13 mouse cellular contexts compared by ENCODE assay signal in genomic region chr10:96266100-96266735, GRCm38 (mm10).
DNase-seq lines count a peak whose midpoint lies in the region; ATAC-seq and TF ChIP-seq lines count a peak whose summit lies in the region.
"Had no signal": no experiment of that assay in that cellular context is flagged by ENCODE, and none has a peak within 500 bp of the region (broad histone marks: within the 10 kb centered on the region; RNA-seq: fewer than 3 reads in every experiment).

No protein-coding gene starts in this region.

- no peaks in the 10 kb centered on the region for H3K79me2 ChIP-seq in heart, adult 2 months (replicated peaks; ENCODE audit: control insufficient read depth, insufficient read depth, low read length)
- no peaks in the 10 kb centered on the region for H3K79me2 ChIP-seq in C2C12 (ENCODE audit: control insufficient read depth, insufficient read depth)

- H3K4me1 ChIP-seq in heart, embryonic 13.5 days: peaks cover 27% of the 10 kb centered on the region
- no peaks in the 10 kb centered on the region; the same call in 1 of the 2 replicates for H3K4me1 ChIP-seq in heart, adult 2 months (ENCODE audit: control insufficient read depth, insufficient read depth, low read length)
- peaks cover 30% of the 10 kb centered on the region for H3K4me1 ChIP-seq in embryonic facial prominence, embryonic 10.5 days
- H3K4me1 ChIP-seq: liver, embryonic 15.5 days had no signal

- no peak overlapping the region for H3K4me2 ChIP-seq in heart, embryonic 13.5 days
- H3K4me2 ChIP-seq: heart, embryonic 12.5 days; hindbrain, embryonic 14.5 days; liver, embryonic 15.5 days had no signal

- 62% methylated on average over 9 of the region's 9 CpGs for WGBS in heart, embryonic 13.5 days
- WGBS in heart, adult 2 months: 83% methylated on average over 9 of the region's 9 CpGs
- 73% methylated on average over 9 of the region's 9 CpGs for WGBS in embryonic facial prominence, embryonic 10.5 days

- H3K9me3 ChIP-seq in heart, embryonic 13.5 days: no peaks in the 10 kb centered on the region
- H3K9me3 ChIP-seq in embryonic facial prominence, embryonic 10.5 days: no peaks in the 10 kb centered on the region
- H3K9me3 ChIP-seq: heart, embryonic 12.5 days; liver, embryonic 15.5 days had no signal

- 0 out of 2 replicates have a peak overlapping the region, but pooled peaks have one; percentile 1 for H3K27ac ChIP-seq in heart, embryonic 13.5 days (replicated peaks)
- no peak overlapping the region for H3K27ac ChIP-seq in heart, adult 2 months
- H3K27ac ChIP-seq in embryonic facial prominence, embryonic 10.5 days (replicated peaks): peak overlapping the region; percentile 24; the same call in 1 of the 2 replicates
- no peak overlapping the region for H3K27ac ChIP-seq in left cerebral cortex, adult 2 months
- H3K27ac ChIP-seq: hindbrain, embryonic 14.5 days; liver, embryonic 15.5 days had no signal

- no peaks in the 10 kb centered on the region for H3K27me3 ChIP-seq in heart, embryonic 13.5 days (replicated peaks)
- no peaks in the 10 kb centered on the region for H3K27me3 ChIP-seq in heart, adult 2 months (ENCODE audit: control insufficient read depth, insufficient read depth, low read length)
- H3K27me3 ChIP-seq in C2C12 (ENCODE audit: control insufficient read depth, insufficient read depth, insufficient read length): no peaks in the 10 kb centered on the region
- H3K27me3 ChIP-seq in embryonic facial prominence, embryonic 10.5 days (replicated peaks; ENCODE audit: low read depth, poor library complexity, severe bottlenecking): no peaks in the 10 kb centered on the region
- H3K27me3 ChIP-seq: heart, embryonic 12.5 days; liver, embryonic 15.5 days had no signal

- intact Hi-C loops in heart, adult 2 months (cut with DNase I): no loop called here
- intact Hi-C loops in left cerebral cortex, postnatal 36 days (cut with DNase I): no loop called here
- intact Hi-C loops in left cerebral cortex, adult 2 months (cut with DNase I): no loop called here

- TF ChIP-seq POLR2A in heart, adult 2 months (IDR thresholded peaks at IDR 0.05; ENCODE audit: insufficient read depth, low read depth, low read length): no peak

- TF ChIP-seq CTCF in heart, adult 2 months (IDR thresholded peaks at IDR 0.05): no peak
- no peak for TF ChIP-seq CTCF in C2C12 (IDR thresholded peaks at IDR 0.05; ENCODE audit: control insufficient read depth, insufficient read depth, insufficient read length)
- TF ChIP-seq CTCF in left cerebral cortex, adult 2 months (IDR thresholded peaks at IDR 0.05): no peak

- TF ChIP-seq EP300 in heart, adult 2 months (IDR thresholded peaks at IDR 0.05; ENCODE audit: insufficient read depth, low read depth, low read length): no peak

- no peak overlapping the region for H3ac ChIP-seq in C2C12 (ENCODE audit: control insufficient read depth, insufficient read length, low read depth)

- no peak overlapping the region for H3K4me3 ChIP-seq in heart, embryonic 13.5 days
- no peak overlapping the region for H3K4me3 ChIP-seq in heart, adult 2 months
- no peak overlapping the region for H3K4me3 ChIP-seq in C2C12 (ENCODE audit: insufficient read depth, poor library complexity, severe bottlenecking)
- H3K4me3 ChIP-seq in embryonic facial prominence, embryonic 10.5 days: no peak overlapping the region
- no peak overlapping the region for H3K4me3 ChIP-seq in left cerebral cortex, adult 2 months
- H3K4me3 ChIP-seq: heart, embryonic 12.5 days; liver, embryonic 15.5 days had no signal

- no peak for DNase-seq in heart, adult 2 months
- DNase-seq in embryonic facial prominence, embryonic 10.5 days (ENCODE audit: low spot score): no peak
- DNase-seq in lung, postnatal 10 days: peak; percentile 8
- no peak for DNase-seq in left cerebral cortex, postnatal 36 days (ENCODE audit: low spot score in 2 of 2)
- no peak for DNase-seq in left cerebral cortex, adult 2 months (ENCODE audit: extremely low spot score in 1 of 2, low spot score in 2 of 2)
- DNase-seq: adrenal gland, postnatal 10 days; layer of hippocampus, postnatal 36 days had no signal

- no peak overlapping the region for H3K9ac ChIP-seq in heart, embryonic 13.5 days
- H3K9ac ChIP-seq in heart, adult 2 months (ENCODE audit: low read depth, low read length): no peak overlapping the region
- H3K9ac ChIP-seq: heart, embryonic 12.5 days; hindbrain, embryonic 14.5 days; liver, embryonic 15.5 days had no signal

- no peaks in the 10 kb centered on the region for H3K79me3 ChIP-seq in C2C12 (ENCODE audit: low read depth)

- no peak; the same call in 1 of the 2 replicates for ATAC-seq in heart, embryonic 13.5 days (ENCODE audit: extremely low read depth, insufficient number of reproducible peaks, low FRiP score, low TSS enrichment)
- no peak for ATAC-seq in inflammation-experienced regulatory T-cells, adult 6 months

- H3K36me3 ChIP-seq in heart, embryonic 13.5 days: no peaks in the 10 kb centered on the region
- H3K36me3 ChIP-seq in heart, adult 2 months (ENCODE audit: control insufficient read depth, insufficient read depth, low read length): no peaks in the 10 kb centered on the region; the same call in 1 of the 2 replicates
- no peaks in the 10 kb centered on the region for H3K36me3 ChIP-seq in C2C12 (ENCODE audit: control insufficient read depth, insufficient read depth)
- H3K36me3 ChIP-seq in embryonic facial prominence, embryonic 10.5 days (replicated peaks): no peaks in the 10 kb centered on the region
- H3K36me3 ChIP-seq: heart, embryonic 12.5 days; liver, embryonic 15.5 days had no signal

TF ChIP-seq in C2C12, 6 proteins besides CTCF, POLR2A, EP300 and RAD21:
- TF ChIP-seq MAX (IDR thresholded peaks at IDR 0.05) (no peak), MYOD1 (IDR thresholded peaks at IDR 0.05; ENCODE audit: control insufficient read depth, insufficient read length, low read depth) (peak; percentile 74)

Comparison
In these comparisons a context has a peak if more than half of its experiments do, and no peak if none do; other contexts are left out.
1. H3K27ac ChIP-seq: peak in heart, embryonic 13.5 days (single experiment) and embryonic facial prominence, embryonic 10.5 days (single experiment); none in heart, adult 2 months (single experiment) and left cerebral cortex, adult 2 months (single experiment).